Mouse (Mus musculus): Measurements from ENCODE around the gene Dact2. TPM values are rescaled to one million over a fixed set of nuclear protein-coding genes. Genes with fewer than 3 reads are reported as not detected.
A peak's percentile ranks its signal among the peaks of the same experiment; 100 is the strongest.

The Dact2 gene
- total RNA-seq, 2 experiments from 2014 or later = 19.9 to 25.2 TPM

- peak in 1 of 2 experiments; percentile 32 for DNase-seq
Measured at GRCm38 (mm10) chr17:14207093-14207561, 3.0 kb upstream of the Dact2 start.

GRCm38 (mm10) chr17:14206062-14206461, 2.0 kb upstream of the Dact2 start:
- peak; percentile 71 to 75 for DNase-seq

- no peak for DNase-seq
Measured at GRCm38 (mm10) chr17:14205236-14205635, 1.1 kb upstream of the Dact2 start.

GRCm38 (mm10) chr17:14203121-14203941, 773 bp downstream of the Dact2 start:
- DNase-seq = peak; percentile 45 to 50

GRCm38 (mm10) chr17:14202291-14203030, 1.6 kb downstream of the Dact2 start:
- DNase-seq = no peak

- DNase-seq = no peak
Measured at GRCm38 (mm10) chr17:14201281-14201787, 2.8 kb downstream of the Dact2 start.

GRCm38 (mm10) chr17:14200206-14200605, 3.9 kb downstream of the Dact2 start:
- no peak for DNase-seq

GRCm38 (mm10) chr17:14199621-14200020, 4.5 kb downstream of the Dact2 start:
- DNase-seq = no peak

- no peak for DNase-seq
Measured at GRCm38 (mm10) chr17:14192924-14193323, 11.2 kb downstream of the Dact2 start.

- no peak for DNase-seq
Measured at GRCm38 (mm10) chr17:14192432-14192831, 11.7 kb downstream of the Dact2 start.

GRCm38 (mm10) chr17:14188455-14188854, 15.6 kb downstream of the Dact2 start:
- DNase-seq = no peak

- no peak for DNase-seq
Measured at GRCm38 (mm10) chr17:14187096-14187495, 17.0 kb downstream of the Dact2 start.

GRCm38 (mm10) chr17:14186176-14186575, 17.9 kb downstream of the Dact2 start:
- no peak for DNase-seq

- no peak for DNase-seq
Measured at GRCm38 (mm10) chr17:14184192-14184814, 19.8 kb downstream of the Dact2 start.

- no peak for DNase-seq
Measured at GRCm38 (mm10) chr17:14183717-14184116, 20.4 kb downstream of the Dact2 start.

GRCm38 (mm10) chr17:14182860-14183259, 21.2 kb downstream of the Dact2 start:
- DNase-seq = no peak

- DNase-seq = no peak
Measured at GRCm38 (mm10) chr17:14178911-14179310, 25.2 kb downstream of the Dact2 start.

GRCm38 (mm10) chr17:14178475-14178874, 25.6 kb downstream of the Dact2 start:
- no peak for DNase-seq

GRCm38 (mm10) chr17:14178049-14178448, 26.1 kb downstream of the Dact2 start:
- no peak for DNase-seq

- DNase-seq = no peak
Measured at GRCm38 (mm10) chr17:14177018-14177417, 27.1 kb downstream of the Dact2 start.

- DNase-seq = peak; percentile 36 to 51
Measured at GRCm38 (mm10) chr17:14175704-14176103, 28.4 kb downstream of the Dact2 start.

GRCm38 (mm10) chr17:14175019-14175418, 29.1 kb downstream of the Dact2 start:
- no peak for DNase-seq

- DNase-seq = no peak
Measured at GRCm38 (mm10) chr17:14174401-14174800, 29.7 kb downstream of the Dact2 start.
